Mouse (Mus musculus): ENCODE data around the gene Armc2.

Gene Armc2

DNA sequence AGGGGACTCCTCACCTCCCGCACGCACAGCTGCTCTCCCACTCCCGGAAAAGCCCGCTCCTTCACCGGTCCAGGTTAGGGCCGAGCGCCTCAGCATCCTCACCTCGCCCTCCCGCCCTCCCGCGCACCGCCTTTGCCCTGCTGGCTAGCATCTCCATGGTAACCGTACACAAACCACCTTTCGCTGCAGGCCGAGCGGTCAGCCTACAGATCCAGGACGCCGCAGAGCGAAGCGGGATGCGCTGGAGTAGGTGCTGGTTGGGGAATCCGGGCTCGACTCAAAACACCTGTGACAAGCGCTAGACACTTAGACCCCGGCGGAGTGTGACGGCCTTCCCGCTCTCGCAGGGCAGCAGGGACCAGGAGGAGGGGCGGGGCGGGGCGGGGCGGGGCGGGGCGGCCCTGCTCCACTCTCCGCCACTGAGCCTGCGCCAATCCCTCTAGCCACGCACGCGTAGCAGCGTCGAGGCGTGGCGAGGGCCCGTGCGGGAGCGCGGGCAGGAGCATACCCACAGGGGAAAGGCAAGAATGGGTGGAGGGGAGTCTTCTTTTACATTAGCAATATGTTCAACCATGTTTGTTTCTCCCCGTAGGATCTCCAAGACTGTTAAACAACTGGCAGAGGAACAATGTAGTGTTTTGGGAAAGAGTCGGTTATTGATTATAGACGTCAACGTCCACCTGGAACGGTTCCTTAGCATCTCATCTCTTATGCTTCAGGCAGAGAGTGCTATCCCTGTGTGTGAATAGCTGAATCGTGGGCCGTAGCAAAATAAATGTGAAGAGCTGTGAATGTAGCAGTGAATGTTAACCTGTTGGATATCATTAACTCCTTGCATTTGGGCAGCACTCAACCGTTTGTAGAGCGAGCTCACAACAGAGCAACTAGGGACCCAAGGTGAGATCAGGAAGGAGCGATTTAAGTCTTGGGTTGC is at the start of gene Armc2:
Armc2 (minus strand) TSS at position 427 of the 934 bp plus-strand sequence.
- DNase-seq (ENCODE audit: low spot score in 2 of 2) = peak; percentile 53 to 54

DNA sequence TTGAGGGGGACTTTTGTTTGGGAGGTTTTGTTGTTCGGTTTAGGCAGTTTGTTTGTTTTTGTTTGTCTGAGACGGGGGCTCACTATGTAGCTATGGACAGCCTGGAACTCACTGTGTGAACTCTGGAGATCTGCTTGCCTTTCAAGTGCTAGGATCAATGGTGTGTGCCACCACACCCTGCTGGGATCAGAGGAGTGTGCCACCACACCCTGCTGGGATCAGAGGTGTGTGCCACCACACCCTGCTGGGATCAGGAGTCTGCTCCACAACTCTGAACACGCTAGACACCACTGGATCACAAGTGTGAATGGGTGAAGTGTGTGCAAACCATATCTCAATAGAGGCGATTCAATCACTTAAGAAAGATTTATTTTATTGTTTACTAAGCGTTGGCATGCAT is 46.2 kb upstream of the Armc2 start:
- DNase-seq (ENCODE audit: low spot score in 2 of 2) = no peak

GRCm38 (mm10) chr10:42059522-42059921 is 41.3 kb upstream of the Armc2 start:
- no peak for DNase-seq (ENCODE audit: low spot score in 2 of 2)

DNA sequence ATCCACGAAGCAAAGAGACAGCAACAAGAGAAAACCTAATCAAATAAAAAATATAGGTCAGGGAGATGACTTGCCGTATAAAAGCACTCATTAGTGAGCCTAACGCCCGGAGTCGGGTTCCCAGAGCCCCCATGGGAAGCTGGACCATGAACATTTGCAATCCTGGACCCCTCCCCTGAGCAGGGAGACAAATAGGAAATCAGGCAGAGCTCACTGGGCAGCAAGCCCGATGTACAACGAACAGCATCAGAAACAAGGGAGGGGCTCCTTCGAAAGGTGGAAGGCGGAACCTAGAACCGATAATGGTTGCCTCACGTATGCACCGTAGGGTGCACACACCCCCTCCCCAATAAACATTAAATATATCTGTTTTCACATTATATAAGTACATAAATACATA is 39.5 kb upstream of the Armc2 start:
- no peak for DNase-seq (ENCODE audit: low spot score in 2 of 2)

GRCm38 (mm10) chr10:42057231-42057601 is 39.0 kb upstream of the Armc2 start:
- peak in 1 of 2 experiments; percentile 12 for DNase-seq (ENCODE audit: low spot score in 2 of 2)

GRCm38 (mm10) chr10:42056486-42057230 is 38.4 kb upstream of the Armc2 start:
- no peak for DNase-seq (ENCODE audit: low spot score in 2 of 2)

DNA sequence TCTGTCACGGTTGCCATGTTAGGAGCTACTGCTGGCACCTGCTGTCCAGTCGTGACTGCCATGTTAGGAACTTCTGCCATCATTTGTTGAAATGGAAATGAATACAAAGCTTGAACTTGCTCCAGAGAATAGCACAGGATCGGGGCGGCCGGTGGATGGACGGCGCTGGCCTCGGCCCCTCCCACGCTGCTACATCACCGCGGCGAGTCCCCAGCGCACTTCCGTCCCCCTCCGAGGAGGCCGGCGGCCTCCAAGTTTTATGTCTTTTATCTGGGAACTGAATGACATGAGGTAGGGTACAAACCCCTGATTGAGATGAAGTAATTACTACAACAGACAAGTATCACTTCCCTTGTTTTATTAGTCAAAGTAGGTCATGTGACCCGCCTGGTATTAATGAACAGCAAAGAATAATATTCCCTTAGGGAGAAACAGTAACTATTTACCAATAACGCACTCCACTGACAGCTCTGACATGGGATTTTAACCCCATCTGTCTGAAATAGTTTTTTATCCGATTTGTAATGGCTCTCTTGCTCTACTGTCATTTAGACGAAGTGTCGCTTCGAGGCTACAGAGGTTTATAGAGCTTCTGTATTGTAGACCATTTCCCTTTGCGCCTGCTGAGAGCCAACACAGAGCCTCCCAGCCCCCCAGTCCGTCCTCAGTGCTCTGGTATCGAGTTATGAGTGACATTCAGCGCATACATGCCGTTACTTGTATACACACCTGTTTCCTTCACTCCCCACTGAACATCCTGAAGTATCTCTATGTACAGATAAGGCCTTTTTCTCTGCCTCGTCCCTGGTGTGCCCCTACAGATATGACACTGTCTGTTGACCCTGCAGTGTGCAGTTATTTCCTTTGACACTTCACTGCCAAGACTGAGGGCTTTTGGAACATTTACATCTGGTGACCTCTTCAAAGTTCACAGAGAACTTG is 37.3 kb upstream of the Armc2 start:
- DNase-seq (ENCODE audit: low spot score in 2 of 2) = no peak

GRCm38 (mm10) chr10:42051069-42051468 is 32.8 kb upstream of the Armc2 start:
- no peak for DNase-seq (ENCODE audit: low spot score in 2 of 2)

DNA sequence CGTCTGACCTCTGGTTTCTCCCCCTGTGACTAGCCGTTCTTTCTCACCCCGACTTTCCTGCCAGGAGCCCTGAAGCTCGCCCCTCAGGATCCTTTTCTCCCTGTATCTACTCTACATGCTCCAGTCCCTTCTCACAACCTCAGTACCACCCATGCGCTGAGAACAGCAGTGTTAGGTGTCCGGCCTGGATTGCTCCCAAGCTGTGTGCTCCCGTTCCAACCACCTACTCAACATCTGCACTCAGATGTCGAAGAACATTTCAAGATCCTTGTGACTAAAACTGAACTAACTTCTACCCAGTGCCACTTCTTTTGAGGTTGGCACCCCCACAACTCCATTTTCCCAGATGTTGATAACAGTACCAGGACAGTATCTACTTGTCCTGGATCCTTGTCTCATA is 30.4 kb upstream of the Armc2 start:
- no peak for DNase-seq (ENCODE audit: low spot score in 2 of 2)

GRCm38 (mm10) chr10:42044574-42044973 is 26.3 kb upstream of the Armc2 start:
- DNase-seq (ENCODE audit: low spot score in 2 of 2) = no peak

GRCm38 (mm10) chr10:42043307-42043706 is 25.1 kb upstream of the Armc2 start:
- DNase-seq (ENCODE audit: low spot score in 2 of 2) = no peak

DNA sequence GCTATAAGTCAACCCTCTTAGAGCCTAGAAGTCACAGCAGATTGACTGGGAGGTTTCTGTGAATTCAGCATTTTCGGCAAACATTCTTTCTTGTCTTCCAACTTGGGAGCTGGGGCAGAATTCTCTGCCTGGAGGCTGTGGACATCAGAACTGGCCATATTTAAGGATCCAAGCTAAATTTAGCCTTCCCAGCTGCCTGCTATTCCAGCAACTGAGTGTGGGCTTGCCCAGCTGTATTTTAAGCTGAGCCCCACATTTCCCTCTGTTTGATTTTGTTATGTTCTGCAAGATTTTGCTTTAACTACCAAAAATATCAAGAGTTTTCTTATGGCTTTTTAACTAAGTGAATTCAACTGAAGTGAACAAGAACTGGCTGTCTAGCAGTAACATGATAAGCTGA is 24.6 kb upstream of the Armc2 start:
- no peak for DNase-seq (ENCODE audit: low spot score in 2 of 2)

- DNase-seq (ENCODE audit: low spot score in 2 of 2) = no peak
These were observed 23.8 kb upstream of the Armc2 start for GRCm38 (mm10) chr10:42042087-42042486.

DNA sequence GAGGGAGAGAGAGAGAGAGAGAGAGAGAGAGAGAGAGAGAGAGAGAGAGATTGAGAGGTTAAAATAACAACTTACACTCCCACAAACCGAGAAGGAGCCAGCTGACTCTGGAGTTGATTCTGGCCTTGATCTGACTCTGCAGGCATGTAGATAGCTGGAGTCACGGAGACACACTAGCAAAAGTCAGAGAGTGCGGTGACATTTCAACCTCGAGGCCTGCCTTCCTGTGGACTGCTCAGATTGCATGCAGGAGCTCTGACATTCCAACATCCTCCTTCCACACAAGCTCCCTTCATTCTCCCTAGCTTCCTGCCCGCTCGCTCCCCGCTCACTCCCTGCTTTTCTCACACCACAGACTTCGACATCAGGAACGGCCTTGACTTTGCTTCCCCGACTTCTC is 20.3 kb upstream of the Armc2 start:
- no peak for DNase-seq (ENCODE audit: low spot score in 2 of 2)

GRCm38 (mm10) chr10:42037301-42037870 is 19.1 kb upstream of the Armc2 start:
- no peak for DNase-seq (ENCODE audit: low spot score in 2 of 2)

DNA sequence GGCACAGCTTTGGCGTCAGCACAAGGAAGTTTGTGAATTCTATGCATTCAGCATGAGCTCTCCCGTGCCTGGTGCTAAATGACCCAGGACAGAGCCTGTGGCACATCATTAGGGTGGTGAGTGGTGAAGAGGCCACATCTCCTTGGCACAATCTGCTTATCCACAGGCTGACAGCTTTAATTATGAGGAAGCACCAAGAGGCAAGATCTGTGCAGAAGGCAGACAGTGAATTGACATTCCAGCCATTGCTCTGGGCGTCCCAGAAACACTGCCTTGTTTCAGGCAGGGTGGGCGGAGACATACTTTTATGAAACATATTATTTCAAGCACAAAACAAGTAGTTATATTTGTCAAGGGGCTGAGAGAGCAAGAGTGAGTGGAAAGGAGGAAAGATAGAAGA is 18.6 kb upstream of the Armc2 start:
- no peak for DNase-seq (ENCODE audit: low spot score in 2 of 2)

- DNase-seq (ENCODE audit: low spot score in 2 of 2) = no peak
These were observed 15.3 kb upstream of the Armc2 start for GRCm38 (mm10) chr10:42033571-42033970.

DNA sequence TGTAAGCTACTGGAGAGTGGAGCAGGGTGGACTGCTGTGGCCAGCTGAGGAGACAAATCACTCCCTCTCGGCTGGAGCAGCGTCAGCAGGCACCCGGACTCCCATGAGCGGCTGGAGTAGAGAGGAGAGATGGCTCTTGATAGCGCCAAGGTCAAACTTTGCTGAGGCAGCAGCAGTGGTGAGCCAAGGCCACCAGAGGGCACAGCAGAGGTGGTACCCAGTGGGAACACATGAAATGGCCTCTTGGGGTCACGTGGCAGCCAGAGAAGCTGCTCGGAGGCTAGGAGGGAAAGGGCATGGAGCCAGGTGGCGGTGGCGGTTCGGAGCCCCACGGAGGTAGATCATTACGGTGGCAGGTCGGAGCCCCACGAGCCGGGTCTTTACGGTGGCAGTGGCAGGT is 12.8 kb upstream of the Armc2 start:
- DNase-seq (ENCODE audit: low spot score in 2 of 2) = peak; percentile 60 to 83

- DNase-seq (ENCODE audit: low spot score in 2 of 2) = no peak
These were observed 11.3 kb upstream of the Armc2 start for GRCm38 (mm10) chr10:42029502-42029901.

DNA sequence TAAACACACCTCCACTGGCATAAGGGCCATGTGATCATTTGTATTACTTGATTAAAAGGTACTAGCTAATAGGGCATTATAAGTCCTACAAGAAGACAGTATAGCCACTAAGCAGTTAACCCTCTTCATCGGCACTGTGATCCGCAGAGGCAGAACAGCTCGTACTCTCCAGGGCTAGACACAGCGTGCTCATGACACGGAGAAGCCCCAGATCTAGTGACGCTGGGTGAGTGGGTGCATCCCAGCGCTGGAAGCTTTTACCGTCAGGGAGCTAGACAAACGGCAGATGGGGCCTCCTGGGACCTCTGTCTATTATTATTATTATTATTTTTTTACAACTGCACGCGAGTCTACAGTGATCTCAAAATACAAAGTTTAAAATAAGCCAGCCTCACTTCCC is 9.1 kb upstream of the Armc2 start:
- no peak for DNase-seq (ENCODE audit: low spot score in 2 of 2)

GRCm38 (mm10) chr10:42024406-42024805 is 6.2 kb upstream of the Armc2 start:
- DNase-seq (ENCODE audit: low spot score in 2 of 2) = no peak
